Mouse (Mus musculus): ENCODE measurements at regions not wholly inside any gene's neighbourhood (a gene's known extent, or its start where the extent isn't known, plus 50 kb on each side); places are given as distances from the start of the nearest gene placed in this dataset.
A peak's percentile ranks its signal among the peaks of the same experiment; 100 is the strongest.

DNA sequence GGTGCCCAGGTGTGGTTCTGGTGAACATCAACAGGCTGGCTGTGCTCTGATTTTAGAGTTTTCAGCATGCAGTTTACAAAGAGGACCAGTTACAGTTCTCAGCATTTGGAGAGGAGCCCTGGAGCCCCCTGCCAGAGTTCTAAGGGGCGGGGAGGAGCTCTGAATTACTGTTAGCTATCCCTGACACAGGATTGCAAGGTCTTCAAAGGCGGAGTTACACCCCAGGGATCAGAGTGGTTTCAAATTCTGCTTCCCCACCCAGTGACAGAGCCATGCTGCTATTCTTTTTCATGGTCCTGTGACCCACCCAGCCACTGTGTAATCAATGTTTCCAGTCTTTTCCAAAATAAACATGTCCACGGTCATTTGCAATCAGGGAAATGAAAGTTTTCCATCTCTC is 134.1 kb upstream of the Peli2 start:
- no peaks in the 10 kb centered on the region for H3K27me3 ChIP-seq
- 2% methylated on average over 3 of the region's 3 CpGs for WGBS
- 0 out of 2 replicates have a peak, but pooled peaks have one; percentile 56 for ATAC-seq (ENCODE audit: insufficient number of reproducible peaks, insufficient read depth, low FRiP score, low TSS enrichment, low read depth)
- H3K4me3 ChIP-seq: no peak overlapping the region
- no peak overlapping the region for H3K9ac ChIP-seq
- no peaks in the 10 kb centered on the region for H3K36me3 ChIP-seq
- no peak overlapping the region for H3K27ac ChIP-seq
- H3K4me2 ChIP-seq: peak overlapping the region; percentile 20; the same call in 1 of the 2 replicates
- H3K4me1 ChIP-seq: peaks cover 20% of the 10 kb centered on the region
- no peaks in the 10 kb centered on the region for H3K9me3 ChIP-seq

DNA sequence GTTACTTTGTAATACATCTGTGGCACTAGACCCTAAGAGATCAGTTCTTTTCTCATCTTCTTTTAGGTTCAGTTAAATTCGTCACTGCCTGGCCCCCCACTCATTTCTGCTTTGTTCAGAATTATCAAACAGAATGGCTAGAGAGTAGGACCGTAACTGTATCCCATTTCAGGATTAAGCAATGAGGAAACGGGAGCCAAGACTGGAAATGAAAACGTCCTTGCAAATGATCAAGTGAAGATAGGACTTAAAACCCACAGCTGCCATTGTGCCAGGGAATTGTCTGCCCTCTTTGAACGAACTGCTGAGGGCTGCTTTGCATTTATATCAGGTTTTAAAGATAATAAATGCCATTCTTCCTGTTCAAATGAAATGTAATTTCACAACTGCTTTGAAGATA is 133.7 kb upstream of the Peli2 start:
- Histone ChIP-seq H3K4me2 (peak overlapping the region; percentile 20; the same call in 1 of the 2 replicates), H3K9me3 (no peaks in the 10 kb centered on the region), H3K4me1 (peaks cover 20% of the 10 kb centered on the region), H3K4me3 (no peak overlapping the region), H3K36me3 (no peaks in the 10 kb centered on the region), H3K9ac (no peak overlapping the region), H3K27me3 (no peaks in the 10 kb centered on the region), H3K27ac (no peak overlapping the region)
- 5% methylated on average over 5 of the region's 5 CpGs for WGBS
- no peak for ATAC-seq (ENCODE audit: insufficient number of reproducible peaks, insufficient read depth, low FRiP score, low TSS enrichment, low read depth)

DNA sequence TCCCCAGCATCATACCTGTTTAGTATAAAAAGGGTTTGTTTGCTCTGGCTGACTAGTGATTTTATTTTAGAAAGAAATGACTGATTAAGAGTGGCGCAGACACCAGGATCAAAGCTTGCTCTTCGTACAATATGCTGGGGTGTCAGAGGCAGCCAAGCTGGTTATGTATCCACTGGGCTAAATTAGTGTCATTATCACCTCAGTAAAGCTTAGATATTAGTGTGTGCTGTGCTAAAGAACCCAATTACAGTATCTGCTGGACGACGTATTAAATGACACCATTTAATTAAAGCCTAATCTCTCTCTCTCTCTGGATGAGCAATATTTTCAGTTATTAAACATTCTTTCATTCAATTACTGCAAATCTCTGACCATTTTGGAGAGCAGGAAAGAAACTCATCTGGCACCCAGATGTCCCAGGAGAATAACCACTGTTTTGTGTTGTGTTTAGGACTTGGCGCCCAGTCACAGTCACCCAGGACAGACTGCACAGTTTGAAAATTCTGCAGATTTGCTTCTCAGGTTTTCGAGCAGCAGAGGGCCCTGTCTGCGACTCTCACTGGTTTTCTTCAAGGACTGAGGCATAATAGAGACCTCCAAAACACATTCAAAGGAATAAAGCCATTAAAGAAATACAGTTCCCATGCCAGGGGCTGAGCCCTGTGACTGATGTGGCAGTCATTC is 133.1 kb upstream of the Peli2 start:
- Histone ChIP-seq H3K9ac (no peak overlapping the region), H3K27ac (no peak overlapping the region), H3K4me2 (0 out of 2 replicates have a peak overlapping the region, but pooled peaks have one; percentile 20), H3K4me3 (no peak overlapping the region), H3K36me3 (no peaks in the 10 kb centered on the region), H3K9me3 (no peaks in the 10 kb centered on the region), H3K4me1 (peaks cover 20% of the 10 kb centered on the region), H3K27me3 (no peaks in the 10 kb centered on the region)
- 36% methylated on average over 7 of the region's 7 CpGs for WGBS
- no peak for ATAC-seq (ENCODE audit: insufficient number of reproducible peaks, insufficient read depth, low FRiP score, low TSS enrichment, low read depth)

DNA sequence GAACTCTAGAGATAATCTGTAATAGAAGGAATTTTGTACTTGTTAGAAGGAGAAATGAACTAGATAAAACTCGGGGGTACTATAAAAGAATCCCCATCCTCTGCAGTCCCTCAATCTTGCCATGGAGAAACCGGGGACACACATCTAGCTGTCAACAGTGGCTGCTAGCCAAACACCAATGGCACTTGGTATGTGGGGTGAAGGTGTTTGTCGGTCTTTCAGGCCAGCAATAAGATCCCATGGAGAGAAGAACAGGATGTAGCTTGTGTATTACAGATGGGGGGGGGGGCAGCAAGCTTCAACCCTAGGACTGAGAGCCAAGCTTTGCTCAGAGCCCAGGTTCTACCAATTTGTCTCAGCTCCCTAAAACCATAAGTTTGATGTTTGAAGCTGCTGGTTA is 132.5 kb upstream of the Peli2 start:
- Histone ChIP-seq H3K4me2 (no peak overlapping the region), H3K36me3 (no peaks in the 10 kb centered on the region), H3K4me3 (no peak overlapping the region), H3K27ac (no peak overlapping the region), H3K9ac (no peak overlapping the region), H3K27me3 (no peaks in the 10 kb centered on the region), H3K9me3 (no peaks in the 10 kb centered on the region), H3K4me1 (peaks cover 20% of the 10 kb centered on the region)
- WGBS: 66% methylated on average over 3 of the region's 3 CpGs
- no peak for ATAC-seq (ENCODE audit: insufficient number of reproducible peaks, insufficient read depth, low FRiP score, low TSS enrichment, low read depth)

DNA sequence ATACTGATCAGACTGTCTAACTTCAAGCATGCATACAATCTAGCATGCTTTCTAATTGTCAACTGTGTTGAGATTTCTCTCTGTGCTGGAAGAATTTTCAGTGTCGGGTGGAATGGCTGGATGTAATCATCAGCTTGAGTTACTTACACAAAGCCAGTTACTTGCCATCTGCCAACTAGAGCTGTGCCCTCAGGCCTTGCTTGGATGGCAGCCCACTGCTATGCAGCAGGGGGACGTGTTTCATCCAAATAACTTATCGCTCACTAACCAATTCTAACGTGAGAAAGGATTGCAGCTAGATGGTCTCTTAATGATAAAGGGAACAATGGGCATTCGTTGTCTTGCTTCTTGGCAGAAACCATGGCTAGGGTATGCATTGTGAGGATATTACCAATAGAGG is 131.3 kb upstream of the Peli2 start:
- 30% methylated on average over 5 of the region's 5 CpGs for WGBS
- Histone ChIP-seq H3K27me3 (no peaks in the 10 kb centered on the region), H3K36me3 (no peaks in the 10 kb centered on the region), H3K4me1 (peaks cover 17% of the 10 kb centered on the region), H3K4me3 (no peak overlapping the region), H3K9ac (no peak overlapping the region), H3K9me3 (no peaks in the 10 kb centered on the region), H3K27ac (no peak overlapping the region), H3K4me2 (no peak overlapping the region)
- ATAC-seq (ENCODE audit: insufficient number of reproducible peaks, insufficient read depth, low FRiP score, low TSS enrichment, low read depth): no peak

DNA sequence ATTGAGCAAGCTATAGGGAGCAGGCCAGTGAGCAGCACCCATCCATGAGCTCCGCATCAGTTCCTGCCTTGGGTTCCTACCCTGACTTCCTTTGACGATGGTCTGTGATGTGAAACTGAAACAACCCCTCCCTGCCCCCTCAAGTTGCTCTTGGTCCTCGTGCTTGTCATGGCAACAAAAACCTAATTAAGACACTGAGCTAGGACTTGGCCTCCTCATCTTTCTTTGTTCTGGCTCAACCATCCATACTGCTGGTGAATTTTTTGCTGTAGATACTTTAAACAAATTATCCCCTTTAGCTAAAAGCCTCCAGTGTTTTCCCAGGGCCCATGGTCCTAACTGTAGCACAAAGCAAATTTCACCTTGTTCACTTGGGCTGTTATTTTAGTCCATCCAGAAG is 129.9 kb upstream of the Peli2 start:
- WGBS: 61% methylated on average over 3 of the region's 3 CpGs
- no peaks in the 10 kb centered on the region for H3K36me3 ChIP-seq
- no peaks in the 10 kb centered on the region for H3K27me3 ChIP-seq
- peaks cover 17% of the 10 kb centered on the region for H3K4me1 ChIP-seq
- H3K4me2 ChIP-seq: no peak overlapping the region
- no peak overlapping the region for H3K27ac ChIP-seq
- no peaks in the 10 kb centered on the region for H3K9me3 ChIP-seq
- H3K9ac ChIP-seq: no peak overlapping the region
- ATAC-seq (ENCODE audit: insufficient number of reproducible peaks, insufficient read depth, low FRiP score, low TSS enrichment, low read depth): no peak
- no peak overlapping the region for H3K4me3 ChIP-seq

DNA sequence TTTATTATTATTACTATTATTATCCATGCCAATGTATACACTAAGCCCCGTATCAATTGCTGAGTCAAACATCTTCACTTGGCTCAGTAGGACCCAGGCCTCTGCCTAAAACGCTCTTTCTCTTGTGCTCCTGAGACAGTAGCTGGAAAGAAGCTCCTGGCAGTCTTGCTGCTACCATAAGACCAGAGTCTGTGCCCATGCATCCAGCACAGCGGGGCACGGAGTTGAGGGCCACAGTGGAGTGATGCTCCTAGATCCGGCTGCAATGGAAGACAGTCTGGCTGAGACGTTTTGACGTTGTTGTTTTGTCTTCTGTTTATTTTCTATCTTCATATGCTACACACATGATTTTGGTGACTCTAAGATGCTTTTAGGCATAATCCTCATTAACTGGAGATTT is 129.1 kb upstream of the Peli2 start:
- Histone ChIP-seq H3K36me3 (no peaks in the 10 kb centered on the region), H3K27me3 (no peaks in the 10 kb centered on the region), H3K9ac (no peak overlapping the region), H3K4me2 (no peak overlapping the region), H3K4me3 (no peak overlapping the region), H3K9me3 (no peaks in the 10 kb centered on the region), H3K4me1 (peaks cover 13% of the 10 kb centered on the region), H3K27ac (no peak overlapping the region)
- 91% methylated on average over 7 of the region's 7 CpGs for WGBS
- ATAC-seq (ENCODE audit: insufficient number of reproducible peaks, insufficient read depth, low FRiP score, low TSS enrichment, low read depth): no peak

DNA sequence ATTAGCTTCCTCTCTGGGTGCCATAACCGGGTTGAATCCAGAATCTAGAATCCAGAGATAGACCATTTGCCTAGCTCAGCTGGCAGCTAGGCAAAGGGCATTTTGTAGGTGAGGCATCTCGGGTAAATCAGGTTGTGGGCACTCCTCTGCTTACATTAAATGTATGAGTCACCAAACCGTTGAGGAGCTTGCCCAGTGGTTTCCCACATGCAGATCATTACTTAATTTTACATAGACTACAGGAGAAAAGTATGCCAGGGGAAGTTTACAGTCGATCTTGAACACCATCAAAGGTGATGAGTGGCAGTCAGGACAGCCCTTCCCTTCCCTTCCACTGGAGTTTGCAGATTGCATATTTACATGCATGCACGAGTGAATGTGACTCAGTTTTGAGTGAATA is 128.5 kb upstream of the Peli2 start:
- Histone ChIP-seq H3K27me3 (no peaks in the 10 kb centered on the region), H3K4me2 (no peak overlapping the region), H3K27ac (no peak overlapping the region), H3K4me3 (no peak overlapping the region), H3K36me3 (no peaks in the 10 kb centered on the region), H3K9me3 (no peaks in the 10 kb centered on the region), H3K9ac (no peak overlapping the region), H3K4me1 (peaks cover 8% of the 10 kb centered on the region)
- WGBS: 69% methylated on average over 5 of the region's 5 CpGs
- no peak for ATAC-seq (ENCODE audit: insufficient number of reproducible peaks, insufficient read depth, low FRiP score, low TSS enrichment, low read depth)

DNA sequence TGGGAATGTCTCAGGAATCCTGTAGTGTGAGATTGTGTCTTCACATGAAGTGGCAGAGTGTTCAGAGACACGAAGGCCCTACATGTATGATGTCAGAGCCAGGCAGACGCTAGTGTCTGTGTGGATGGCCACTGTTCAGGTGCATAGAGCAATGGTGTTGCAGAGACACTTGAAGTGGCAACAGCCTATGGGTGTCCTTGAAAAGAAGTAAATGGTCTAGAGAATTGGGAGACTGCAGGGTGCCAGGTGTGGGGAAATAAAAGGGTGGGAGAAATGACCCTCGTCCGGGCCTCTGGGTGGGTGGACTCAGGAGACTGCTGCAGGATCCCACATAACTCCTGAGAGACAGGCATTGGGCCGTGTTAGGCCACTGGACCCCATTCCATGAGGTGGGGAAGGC is 127.8 kb upstream of the Peli2 start:
- Histone ChIP-seq H3K9ac (no peak overlapping the region), H3K9me3 (no peaks in the 10 kb centered on the region), H3K4me3 (no peak overlapping the region), H3K4me1 (0 out of 2 replicates have a peak, but pooled peaks cover under 1% of the 10 kb centered on the region), H3K27ac (no peak overlapping the region), H3K36me3 (no peaks in the 10 kb centered on the region), H3K4me2 (no peak overlapping the region), H3K27me3 (no peaks in the 10 kb centered on the region)
- 87% methylated on average over 5 of the region's 5 CpGs for WGBS
- ATAC-seq (ENCODE audit: insufficient number of reproducible peaks, insufficient read depth, low FRiP score, low TSS enrichment, low read depth): no peak

DNA sequence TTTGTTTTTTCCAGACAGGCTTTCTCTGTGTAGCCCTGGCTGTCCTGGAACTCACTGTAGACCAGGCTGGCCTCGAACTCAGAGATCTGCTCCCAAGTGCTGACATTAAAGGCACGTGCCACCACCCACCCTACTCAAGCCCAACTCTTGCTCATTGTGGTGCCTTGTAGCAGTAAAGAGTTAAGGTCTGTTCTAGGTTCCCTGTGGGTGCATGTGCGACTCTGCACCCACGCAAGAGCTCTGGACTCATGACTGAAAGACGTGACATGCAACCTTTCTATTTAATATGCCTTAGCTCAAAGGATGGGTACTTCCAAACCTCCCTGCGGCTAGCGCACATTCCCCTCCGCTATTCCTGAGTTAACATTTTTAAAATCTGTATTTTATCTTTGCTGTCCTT is 121.7 kb upstream of the Peli2 start:
- H3K27me3 ChIP-seq: no peaks in the 10 kb centered on the region
- no peaks in the 10 kb centered on the region for H3K9me3 ChIP-seq
- H3K27ac ChIP-seq: no peak overlapping the region
- H3K4me2 ChIP-seq: no peak overlapping the region
- 93% methylated on average over 8 of the region's 8 CpGs for WGBS
- no peak overlapping the region for H3K4me3 ChIP-seq
- no peaks in the 10 kb centered on the region for H3K36me3 ChIP-seq
- no peak for ATAC-seq (ENCODE audit: insufficient number of reproducible peaks, insufficient read depth, low FRiP score, low TSS enrichment, low read depth)
- H3K9ac ChIP-seq: no peak overlapping the region
- H3K4me1 ChIP-seq: no peaks in the 10 kb centered on the region

DNA sequence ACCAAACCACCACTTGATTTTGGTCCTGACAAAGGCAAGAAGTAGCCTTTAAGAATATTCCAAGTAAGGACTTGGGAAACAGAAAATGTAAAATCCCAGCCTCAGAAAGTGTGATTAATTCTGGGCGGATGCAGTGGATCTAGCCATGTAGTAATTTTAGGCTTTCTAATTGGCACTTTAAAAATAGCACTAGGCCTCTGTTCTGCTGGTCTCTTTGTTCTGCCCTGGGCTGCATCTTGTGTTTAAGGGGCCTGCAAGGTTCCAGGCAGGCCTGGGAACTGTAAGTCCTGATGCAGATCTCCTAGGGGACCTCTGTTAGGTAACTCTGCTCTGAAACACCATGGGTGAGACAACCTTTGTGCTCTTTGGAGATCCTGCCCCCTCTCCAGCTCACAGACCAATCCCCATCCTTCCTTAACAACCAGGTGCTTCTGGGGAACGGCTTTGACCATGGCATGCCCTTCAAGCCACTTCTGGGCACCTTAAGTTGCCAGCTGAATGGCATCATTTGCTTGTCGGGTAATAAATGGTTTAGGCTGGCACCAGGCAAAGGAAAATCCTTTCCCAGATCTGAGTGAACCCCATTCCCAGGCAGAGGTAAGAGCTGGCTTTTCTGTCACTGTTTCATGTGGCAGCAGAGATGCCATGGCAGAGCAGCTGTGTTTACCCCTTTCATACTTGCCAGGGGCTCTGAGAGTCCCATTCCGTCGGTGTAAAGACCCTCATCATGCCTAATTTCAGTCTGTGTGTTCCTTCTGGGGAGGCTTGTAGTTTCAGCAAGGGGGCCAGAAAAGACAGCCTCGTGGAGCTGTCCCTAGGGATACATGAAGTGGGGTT is 115.3 kb upstream of the Peli2 start:
- H3K4me3 ChIP-seq: no peak overlapping the region
- H3K27me3 ChIP-seq: no peaks in the 10 kb centered on the region
- no peak overlapping the region for H3K27ac ChIP-seq
- H3K9me3 ChIP-seq: no peaks in the 10 kb centered on the region
- H3K4me2 ChIP-seq: no peak overlapping the region
- WGBS: 65% methylated on average over 6 of the region's 6 CpGs
- no peak for ATAC-seq (ENCODE audit: insufficient number of reproducible peaks, insufficient read depth, low FRiP score, low TSS enrichment, low read depth)
- no peak overlapping the region for H3K9ac ChIP-seq
- H3K4me1 ChIP-seq: no peaks in the 10 kb centered on the region
- H3K36me3 ChIP-seq: no peaks in the 10 kb centered on the region

DNA sequence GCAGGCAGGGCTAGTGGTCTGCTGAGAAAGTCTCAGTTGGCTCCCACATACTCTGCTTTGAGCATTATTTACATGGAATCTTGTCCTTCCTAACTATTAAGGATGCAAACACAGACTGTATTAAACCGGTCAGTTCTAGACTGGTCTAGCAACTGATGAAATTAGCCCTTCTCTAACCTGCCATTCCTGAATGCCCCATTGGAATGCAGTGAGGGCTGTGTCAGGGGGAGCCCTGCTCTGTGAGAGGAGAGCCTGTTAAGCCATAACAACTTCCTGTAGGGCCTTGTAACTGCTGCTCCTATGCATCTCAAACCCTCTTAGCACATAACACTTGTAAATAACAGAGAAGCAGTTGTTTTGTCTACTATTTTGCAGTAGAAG is 114.7 kb upstream of the Peli2 start:
- ATAC-seq (ENCODE audit: insufficient number of reproducible peaks, insufficient read depth, low FRiP score, low TSS enrichment, low read depth): no peak
- Histone ChIP-seq H3K4me3 (no peak overlapping the region), H3K9me3 (no peaks in the 10 kb centered on the region), H3K9ac (no peak overlapping the region), H3K4me2 (no peak overlapping the region), H3K36me3 (no peaks in the 10 kb centered on the region), H3K27me3 (no peaks in the 10 kb centered on the region), H3K4me1 (no peaks in the 10 kb centered on the region), H3K27ac (no peak overlapping the region)
- WGBS: 74% methylated on average over 1 of the region's 1 CpGs

Data from embryonic facial prominence, embryonic 13.5 days (tissue).